Mouse (Mus musculus) kidney, embryonic 16.5 days (tissue): ENCODE measurements at regions not wholly inside any gene's neighbourhood (a gene's known extent, or its start where the extent isn't known, plus 50 kb on each side); places are given as distances from the start of the nearest gene placed in this dataset.
"Not testable (repeated sequence)": the region's sequence is repeated elsewhere in the genome, so short reads cannot be mapped to it uniquely, and the experiment has no call there.

ENCODE experiments used
- ATAC-seq: fragments of 200-750 bp; cut with Nextera tagmentation; 2 replicates; pipeline ENCODE4 v1.8.0; 2017; ENCODE audit warnings: moderate TSS enrichment; ENCODE audit not compliant: low FRiP score, low TSS enrichment
- H3K27ac ChIP-seq: fragments of 300-500 bp; sonication (generic); 2 replicates; pipeline ENCODE4 v1.5.1; 2014; ENCODE audit warnings: low read length
- H3K27me3 ChIP-seq: fragments of 300-500 bp; sonication (generic); 2 replicates; pipeline ENCODE4 v1.6.1; 2014; ENCODE audit warnings: low read length, control low read depth, mixed read lengths; ENCODE audit not compliant: insufficient read depth
- H3K36me3 ChIP-seq: fragments of 300-500 bp; sonication (generic); 2 replicates; pipeline ENCODE4 v1.6.1; 2014; ENCODE audit warnings: low read length, control low read depth, mixed read lengths; ENCODE audit not compliant: insufficient read depth
- H3K4me1 ChIP-seq: fragments of 300-500 bp; sonication (generic); 2 replicates; pipeline ENCODE4 v1.6.1; 2014; ENCODE audit warnings: low read length, control low read depth, mixed read lengths; ENCODE audit not compliant: insufficient read depth
- H3K4me2 ChIP-seq: fragments of 300-500 bp; sonication (generic); replicated peaks from 2 replicates; pipeline ENCODE4 v1.6.1; 2014; ENCODE audit warnings: low read depth, low read length
- H3K4me3 ChIP-seq: fragments of 300-500 bp; sonication (generic); 2 replicates; pipeline ENCODE4 v1.5.1; 2014; ENCODE audit warnings: mild to moderate bottlenecking, low read length
- H3K9ac ChIP-seq: fragments of 300-500 bp; sonication (generic); replicated peaks from 2 replicates; pipeline ENCODE4 v1.6.1; 2014; ENCODE audit warnings: low read length
- H3K9me3 ChIP-seq: fragments of 300-500 bp; sonication (generic); 2 replicates; pipeline ENCODE4 v1.6.1; 2016; ENCODE audit warnings: low read length, control low read depth
- WGBS: fragments of 180-500 bp; shearing (Covaris S2); extraction: QIAGEN DNeasy Blood & Tissue Kit; methylation state at CpG from one replicate; pipeline ENCODE4 v1.1.7; 2014; 5-methylcytosine and 5-hydroxymethylcytosine counted together

DNA sequence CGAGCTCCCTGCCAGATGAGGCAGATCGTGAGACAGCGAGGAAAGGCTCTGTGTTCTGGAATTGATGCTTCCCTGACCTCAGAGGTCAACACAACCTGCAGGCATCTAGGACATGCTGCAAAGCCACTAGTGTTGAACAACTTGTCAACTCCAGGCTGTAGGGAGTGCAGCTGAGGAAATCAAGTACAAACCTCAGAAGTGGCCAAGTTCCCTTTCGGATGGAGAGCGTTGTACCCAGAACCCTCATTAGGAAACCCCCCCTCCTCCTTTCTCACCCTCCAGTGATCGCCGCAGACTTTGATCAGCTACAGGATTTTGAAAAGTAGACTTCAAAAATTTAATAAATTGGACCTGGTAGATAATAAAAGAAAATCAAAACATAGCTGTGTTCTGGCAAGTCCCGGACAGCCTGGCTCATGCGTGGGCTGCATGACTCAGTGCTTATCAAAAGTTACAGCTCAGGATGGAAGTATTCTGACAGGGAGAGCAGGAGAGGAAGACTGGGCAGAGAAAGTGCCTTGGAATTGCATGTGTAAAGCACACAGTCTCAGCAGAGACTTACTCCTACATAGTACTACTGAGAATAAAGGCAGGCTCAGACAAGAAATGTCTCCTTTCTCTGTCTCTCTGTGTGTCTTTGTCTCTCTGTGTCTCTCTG is 224.2 kb downstream of the Diras2 start:
- H3K9ac ChIP-seq = no peak overlapping the region
- H3K4me3 ChIP-seq = no peak overlapping the region
- no peaks in the 10 kb centered on the region for H3K27me3 ChIP-seq
- no peaks in the 10 kb centered on the region for H3K9me3 ChIP-seq
- no peak for ATAC-seq
- H3K27ac ChIP-seq = no peak overlapping the region
- no peak overlapping the region for H3K4me2 ChIP-seq
- H3K36me3 ChIP-seq = no peaks in the 10 kb centered on the region
- H3K4me1 ChIP-seq = no peaks in the 10 kb centered on the region
- 42% methylated on average over 9 of the region's 9 CpGs for WGBS

DNA sequence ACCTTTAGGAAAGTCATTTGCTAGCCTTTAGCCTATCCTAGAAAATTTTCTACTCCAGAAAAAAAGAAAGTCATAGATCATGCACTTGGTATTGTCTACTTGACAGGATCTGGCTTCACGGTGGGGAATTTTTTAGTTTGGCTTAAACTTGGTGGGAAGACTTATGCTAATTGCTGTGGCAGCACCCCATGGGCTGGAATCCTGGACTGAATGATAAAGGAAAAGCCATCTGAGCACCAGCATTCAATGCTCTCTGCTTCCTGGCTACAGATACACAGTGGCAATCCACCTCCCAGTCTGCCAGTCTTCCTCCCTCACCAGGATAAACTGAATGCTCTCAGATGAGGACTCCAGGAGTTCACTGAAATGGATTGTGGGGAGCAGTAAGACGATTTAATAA is 220.1 kb downstream of the Diras2 start:
- Histone ChIP-seq H3K4me1 (no peaks in the 10 kb centered on the region), H3K27ac (no peak overlapping the region), H3K27me3 (no peaks in the 10 kb centered on the region), H3K36me3 (no peaks in the 10 kb centered on the region), H3K4me3 (no peak overlapping the region), H3K9me3 (no peaks in the 10 kb centered on the region), H3K4me2 (no peak overlapping the region), H3K9ac (no peak overlapping the region)
- WGBS = 27% methylated on average over 2 of the region's 2 CpGs
- no peak for ATAC-seq

DNA sequence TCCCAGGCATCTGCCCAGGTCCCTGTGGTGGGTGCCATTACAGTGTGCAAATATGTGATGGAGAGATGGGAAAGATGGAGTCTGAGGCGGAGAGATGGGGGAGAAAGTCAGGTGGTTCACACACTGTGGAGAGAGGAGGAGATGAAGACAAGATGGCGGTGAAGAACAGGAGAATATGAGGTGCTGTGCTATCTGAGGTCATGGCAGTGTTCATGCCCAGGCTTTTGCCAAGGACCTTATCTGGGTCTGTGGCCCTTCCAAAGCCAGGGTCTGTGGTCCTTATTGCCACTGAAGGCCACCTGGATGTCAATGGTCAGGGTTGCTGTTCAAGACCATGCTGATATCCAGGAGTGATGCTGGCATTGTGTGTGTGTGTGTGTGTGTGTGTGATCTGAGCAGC is 212.8 kb downstream of the Diras2 start:
- Histone ChIP-seq H3K27ac (no peak overlapping the region), H3K4me2 (no peak overlapping the region), H3K27me3 (no peaks in the 10 kb centered on the region), H3K36me3 (no peaks in the 10 kb centered on the region), H3K9me3 (no peaks in the 10 kb centered on the region), H3K9ac (no peak overlapping the region), H3K4me3 (no peak overlapping the region), H3K4me1 (no peaks in the 10 kb centered on the region)
- WGBS = 80% methylated on average over 2 of the region's 2 CpGs
- no peak for ATAC-seq

DNA sequence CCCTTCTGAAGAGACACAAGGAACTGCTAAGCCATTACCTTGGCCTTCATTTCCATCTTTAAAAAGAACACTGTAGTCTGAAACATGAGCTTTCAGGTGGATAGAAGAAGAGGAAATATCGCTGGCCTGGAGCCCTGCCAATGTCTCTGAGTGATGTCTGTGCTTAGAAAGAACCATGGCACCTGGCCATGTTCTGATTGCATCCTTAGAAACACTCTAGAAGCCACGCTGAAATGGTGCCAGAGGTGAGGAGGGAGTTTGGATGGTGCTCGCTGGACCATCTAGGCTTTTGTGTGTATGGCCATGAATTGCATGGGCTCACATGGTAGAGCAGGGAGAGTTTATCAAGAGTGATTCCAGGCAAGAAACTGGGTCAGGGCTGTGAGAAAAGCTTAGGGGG is 207.4 kb downstream of the Diras2 start:
- no peak for ATAC-seq
- no peaks in the 10 kb centered on the region for H3K4me1 ChIP-seq
- no peak overlapping the region for H3K4me2 ChIP-seq
- H3K9me3 ChIP-seq = no peaks in the 10 kb centered on the region
- H3K36me3 ChIP-seq = no peaks in the 10 kb centered on the region
- no peaks in the 10 kb centered on the region for H3K27me3 ChIP-seq
- H3K27ac ChIP-seq = no peak overlapping the region
- H3K9ac ChIP-seq = no peak overlapping the region
- no peak overlapping the region for H3K4me3 ChIP-seq
- WGBS = 73% methylated on average over 3 of the region's 3 CpGs

DNA sequence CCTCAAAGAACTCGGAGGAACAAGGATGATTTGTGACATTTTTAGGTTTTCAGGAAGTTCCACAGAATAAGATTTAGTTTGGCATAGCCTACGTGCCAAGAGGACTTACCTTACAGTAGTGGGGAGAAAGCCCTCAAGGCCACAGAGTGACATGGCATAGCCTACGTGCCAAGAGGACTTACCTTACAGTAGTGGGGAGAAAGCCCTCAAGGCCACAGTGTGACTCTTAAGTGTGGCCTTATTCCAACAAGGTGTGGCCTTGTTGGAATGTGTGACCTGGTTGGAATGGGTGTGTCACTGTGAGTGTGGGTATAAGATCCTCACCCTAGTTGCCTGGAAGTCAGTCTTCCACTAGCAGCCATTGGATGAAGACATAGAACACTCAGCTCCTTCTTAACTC is 206.7 kb downstream of the Diras2 start:
- not testable (repeated sequence) for H3K9me3 ChIP-seq, H3K27ac ChIP-seq, H3K4me2 ChIP-seq, ATAC-seq, H3K36me3 ChIP-seq, H3K9ac ChIP-seq, H3K4me3 ChIP-seq, H3K4me1 ChIP-seq, H3K27me3 ChIP-seq
- 79% methylated on average over 3 of the region's 3 CpGs for WGBS

DNA sequence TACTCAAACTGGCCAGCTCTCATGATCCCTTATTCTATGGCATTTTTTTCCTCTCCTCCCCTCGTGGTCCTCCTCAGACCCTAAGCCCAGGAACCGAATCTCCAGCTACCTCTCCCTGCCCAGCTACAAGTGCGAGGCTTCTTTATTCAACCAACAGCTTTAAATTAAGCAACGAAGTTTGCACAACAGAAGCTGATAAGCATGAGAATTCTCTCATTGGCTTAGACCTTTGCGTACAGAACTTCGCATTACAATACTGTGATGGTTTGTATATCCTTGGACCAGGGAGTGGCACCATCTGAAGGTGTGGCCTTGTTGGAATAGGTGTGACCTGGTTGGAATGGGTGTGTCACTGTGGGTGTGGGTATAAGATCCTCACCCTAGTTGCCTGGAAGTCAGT is 205.4 kb downstream of the Diras2 start:
- not testable (repeated sequence) for H3K36me3 ChIP-seq, H3K27me3 ChIP-seq, H3K4me1 ChIP-seq, ATAC-seq, H3K4me3 ChIP-seq, H3K9ac ChIP-seq, H3K4me2 ChIP-seq, H3K9me3 ChIP-seq, H3K27ac ChIP-seq
- 87% methylated on average over 6 of the region's 6 CpGs for WGBS

DNA sequence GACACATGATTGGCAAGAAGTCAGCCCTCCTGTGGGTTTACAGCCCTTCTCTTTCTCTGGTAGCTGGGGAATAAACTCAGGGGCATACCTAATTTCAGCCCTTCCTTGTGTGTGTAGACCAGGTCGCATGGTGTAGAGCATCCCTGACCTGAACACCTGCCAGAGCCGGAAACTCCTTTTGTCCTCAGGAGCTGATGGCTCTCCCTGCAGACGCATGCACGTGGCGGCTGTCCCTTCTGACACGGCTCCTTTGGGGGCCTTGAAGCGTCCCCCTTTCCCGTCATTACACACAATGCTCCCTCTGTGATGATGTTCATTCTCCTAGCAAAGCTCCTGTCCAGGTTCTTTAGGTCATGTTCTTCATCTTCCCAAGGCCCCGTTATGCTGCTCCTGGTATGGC is 203.3 kb downstream of the Diras2 start:
- no peak for ATAC-seq
- H3K4me2 ChIP-seq = no peak overlapping the region
- H3K36me3 ChIP-seq = no peaks in the 10 kb centered on the region
- H3K9ac ChIP-seq = no peak overlapping the region
- 84% methylated on average over 9 of the region's 9 CpGs for WGBS
- no peaks in the 10 kb centered on the region for H3K9me3 ChIP-seq
- H3K4me3 ChIP-seq = no peak overlapping the region
- no peaks in the 10 kb centered on the region for H3K27me3 ChIP-seq
- H3K27ac ChIP-seq = no peak overlapping the region
- no peaks in the 10 kb centered on the region for H3K4me1 ChIP-seq

DNA sequence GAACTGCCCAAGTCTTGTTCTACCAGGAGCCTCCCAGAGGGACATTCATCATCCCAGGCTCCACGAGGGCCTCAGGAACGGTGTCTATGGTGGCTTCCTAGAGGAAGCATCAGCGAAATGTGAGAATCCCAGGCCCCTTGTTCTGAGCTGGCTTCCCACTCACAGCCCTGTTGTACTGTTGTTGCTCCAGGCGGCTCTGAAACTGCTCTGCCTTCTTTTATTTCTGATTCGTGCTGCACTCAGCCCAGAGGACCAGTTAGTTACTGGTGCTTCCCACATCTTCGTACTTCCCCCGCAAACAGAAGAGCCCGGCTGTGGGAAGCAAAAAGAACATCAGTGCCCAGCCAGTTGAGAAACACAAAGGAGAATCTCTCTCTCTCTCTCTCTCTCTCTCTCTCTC is 202.3 kb downstream of the Diras2 start:
- ATAC-seq = no peak
- Histone ChIP-seq H3K27ac (no peak overlapping the region), H3K4me2 (no peak overlapping the region)

DNA sequence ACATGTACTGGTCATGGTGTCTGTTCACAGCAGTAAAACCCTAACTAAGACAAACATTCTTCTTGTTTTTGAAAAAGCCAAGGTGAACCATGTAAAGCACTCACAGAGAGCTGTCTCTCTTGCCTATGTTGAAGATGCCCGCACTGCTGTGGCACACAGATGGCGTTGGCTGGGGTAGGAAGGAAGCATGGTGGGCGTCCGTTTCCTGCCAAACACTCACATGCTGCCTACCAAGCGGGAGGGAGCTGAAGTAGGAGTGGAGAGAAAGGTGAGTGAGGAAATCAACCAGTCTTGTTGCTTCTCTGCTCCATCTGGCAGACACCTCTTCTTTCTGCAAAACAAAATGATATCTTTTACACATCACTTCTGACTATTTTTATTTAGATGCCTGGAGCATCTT is 200.0 kb downstream of the Diras2 start:
- Histone ChIP-seq H3K4me2 (no peak overlapping the region), H3K4me3 (no peak overlapping the region), H3K4me1 (no peaks in the 10 kb centered on the region), H3K36me3 (no peaks in the 10 kb centered on the region), H3K27ac (no peak overlapping the region), H3K9me3 (no peaks in the 10 kb centered on the region), H3K9ac (no peak overlapping the region), H3K27me3 (no peaks in the 10 kb centered on the region)
- no peak for ATAC-seq
- WGBS = 86% methylated on average over 5 of the region's 5 CpGs

More for the DNA sequence above, 202.3 kb downstream of the Diras2 start:
- H3K9ac ChIP-seq = no peak overlapping the region
- H3K27me3 ChIP-seq = no peaks in the 10 kb centered on the region
- no peaks in the 10 kb centered on the region for H3K4me1 ChIP-seq
- H3K36me3 ChIP-seq = no peaks in the 10 kb centered on the region
- H3K9me3 ChIP-seq = no peaks in the 10 kb centered on the region
- H3K4me3 ChIP-seq = no peak overlapping the region
- WGBS = 26% methylated on average over 8 of the region's 8 CpGs

DNA sequence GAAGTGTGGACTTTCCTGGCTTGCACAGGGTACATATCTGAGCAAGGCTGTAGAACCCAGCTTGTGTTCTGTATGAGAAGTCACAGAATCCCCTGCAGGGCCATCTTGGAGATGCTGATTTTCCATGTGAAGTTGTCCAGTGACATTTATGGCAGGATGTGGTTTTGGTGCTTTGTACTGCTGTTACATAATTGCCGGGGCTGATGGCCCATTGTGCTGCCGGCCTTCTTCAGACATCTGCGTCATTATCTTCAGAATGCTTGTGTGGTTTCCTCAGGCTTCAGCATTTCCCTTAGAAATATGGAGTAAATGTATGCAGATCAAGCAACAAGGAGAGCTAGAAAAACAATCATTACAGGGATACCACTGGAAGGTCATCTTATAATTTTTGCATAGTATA is 196.1 kb downstream of the Diras2 start:
- H3K27ac ChIP-seq = no peak overlapping the region
- no peak overlapping the region for H3K4me2 ChIP-seq
- H3K4me3 ChIP-seq = no peak overlapping the region
- no peak for ATAC-seq
- H3K9me3 ChIP-seq = no peaks in the 10 kb centered on the region
- 80% methylated on average over 3 of the region's 3 CpGs for WGBS
- H3K4me1 ChIP-seq = no peaks in the 10 kb centered on the region
- H3K9ac ChIP-seq = no peak overlapping the region
- no peaks in the 10 kb centered on the region for H3K36me3 ChIP-seq
- no peaks in the 10 kb centered on the region for H3K27me3 ChIP-seq
